Mouse (Mus musculus) cortical plate, adult 2 months (tissue): ENCODE measurements around the gene Stox2. TPM values are rescaled to one million over a fixed set of nuclear protein-coding genes. Genes with fewer than 3 reads are reported as not detected.

ENCODE experiments used
- H3K27ac ChIP-seq: fragments of 200-500 bp; 2 replicates; pipeline ENCODE4 v1.5.1; 2012; ENCODE audit warnings: low read length, control low read depth, inconsistent platforms; ENCODE audit not compliant: insufficient read depth
- H3K4me1 ChIP-seq: fragments of 200-500 bp; 2 replicates; pipeline ENCODE4 v1.6.1; 2011; ENCODE audit warnings: low read length; ENCODE audit not compliant: control insufficient read depth, insufficient read depth
- H3K4me3 ChIP-seq: fragments of 200-500 bp; 2 replicates; pipeline ENCODE4 v1.5.1; 2011; ENCODE audit warnings: mild to moderate bottlenecking, low read length, control low read depth; ENCODE audit not compliant: insufficient read depth
- CTCF ChIP-seq: fragments of 200-500 bp; IDR thresholded peaks from 2 replicates; pipeline ENCODE4 v1.5.1; 2011; ENCODE audit warnings: mild to moderate bottlenecking, control low read depth, low read length; ENCODE audit not compliant: insufficient read depth; ENCODE audit errors: extremely low read depth
- POLR2A ChIP-seq: fragments of 200-500 bp; IDR thresholded peaks from 2 replicates; pipeline ENCODE4 v1.6.1; 2011; ENCODE audit warnings: mild to moderate bottlenecking, low read length, control low read depth; ENCODE audit not compliant: insufficient read depth; ENCODE audit errors: extremely low read depth
- polyA plus RNA-seq: library from polyadenylated mRNA; depleted of rRNA; stranded (reverse); fragments of >200 nt; gene quantifications from 2 replicates; pipeline ENCODE4 v1.2.3, GENCODE M21; 2012

Stox2 gene
- polyA plus RNA-seq, 1 experiment, result 21.5 TPM

DNA sequence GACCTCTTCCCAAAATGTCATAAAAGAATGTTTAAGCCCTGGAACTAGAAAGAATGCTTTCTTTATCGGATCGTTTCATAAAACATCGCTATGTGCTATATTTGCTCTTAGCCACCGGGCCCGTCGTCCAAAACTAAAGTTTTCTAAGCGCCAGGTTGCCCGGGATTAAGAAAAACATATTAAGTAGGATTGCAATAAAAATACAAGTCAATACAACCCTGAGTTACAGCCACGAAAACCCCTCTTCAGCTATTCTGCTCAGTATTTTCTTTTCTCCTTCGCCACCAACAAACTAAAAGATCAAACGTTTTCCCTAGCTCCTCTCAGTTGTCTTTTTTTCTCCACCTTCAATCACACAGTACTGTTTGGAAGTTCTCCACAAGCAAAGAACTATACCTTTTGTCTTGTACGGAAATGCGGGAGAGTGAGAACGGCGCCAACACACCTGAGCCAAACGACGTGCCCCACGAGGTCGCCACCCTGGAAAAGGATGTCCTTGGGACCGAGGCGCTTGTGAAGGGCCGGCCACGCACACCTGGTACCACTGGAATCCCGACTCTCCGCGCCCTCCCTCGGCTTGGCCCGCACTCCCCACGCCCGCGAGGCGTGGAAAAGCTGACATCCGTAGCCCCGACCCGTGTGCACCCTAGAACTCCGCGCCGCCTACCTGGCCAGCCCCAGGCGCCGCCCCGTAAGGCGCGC, 34.0 kb downstream of the Stox2 start:
- peak overlapping the region; percentile 45 for H3K4me3 ChIP-seq
- H3K27ac ChIP-seq, result no peak overlapping the region
- H3K4me1 ChIP-seq, result no peaks in the 10 kb centered on the region; the same call in 1 of the 2 replicates
- TF ChIP-seq POLR2A, result no peak
- no peak for TF ChIP-seq CTCF

GRCm38 (mm10) chr8:47411321-47411720, 34.8 kb downstream of the Stox2 start:
- Histone ChIP-seq H3K4me3 (peak overlapping the region; percentile 15), H3K27ac (no peak overlapping the region), H3K4me1 (no peaks in the 10 kb centered on the region; the same call in 1 of the 2 replicates)
- TF ChIP-seq CTCF, result no peak
- TF ChIP-seq POLR2A, result no peak

GRCm38 (mm10) chr8:47409061-47409460, 37.1 kb downstream of the Stox2 start:
- no peak overlapping the region for H3K27ac ChIP-seq
- H3K4me3 ChIP-seq, result no peak overlapping the region
- no peak for TF ChIP-seq CTCF
- TF ChIP-seq POLR2A, result no peak
- H3K4me1 ChIP-seq, result no peaks in the 10 kb centered on the region; the same call in 1 of the 2 replicates

GRCm38 (mm10) chr8:47404852-47405251, 41.3 kb downstream of the Stox2 start:
- TF ChIP-seq POLR2A (no peak), CTCF (no peak)
- no peaks in the 10 kb centered on the region for H3K4me1 ChIP-seq
- no peak overlapping the region for H3K4me3 ChIP-seq
- H3K27ac ChIP-seq, result no peak overlapping the region

DNA sequence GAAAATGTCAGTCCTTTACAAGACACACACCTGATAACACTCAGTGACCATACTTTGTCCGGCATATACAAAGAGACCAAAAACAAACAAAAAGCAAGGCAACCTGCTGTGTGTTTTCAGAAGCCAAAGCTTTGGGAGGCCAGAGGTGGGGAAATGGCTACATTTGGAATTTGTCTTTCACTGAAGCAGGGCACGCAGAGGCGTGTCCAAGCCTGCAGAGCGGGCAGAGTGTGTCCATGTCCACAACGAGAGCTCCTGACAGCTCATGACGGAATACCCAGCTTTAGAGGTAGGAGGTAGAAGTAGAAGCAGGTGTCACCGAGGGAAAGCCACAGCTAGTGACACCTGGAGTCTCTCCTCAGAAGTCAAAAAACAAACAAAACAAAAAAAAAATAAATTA, 53.2 kb downstream of the Stox2 start:
- H3K27ac ChIP-seq, result no peak overlapping the region
- no peaks in the 10 kb centered on the region for H3K4me1 ChIP-seq
- no peak overlapping the region for H3K4me3 ChIP-seq
- no peak for TF ChIP-seq POLR2A
- TF ChIP-seq CTCF, result no peak

GRCm38 (mm10) chr8:47392290-47392689, 53.9 kb downstream of the Stox2 start:
- Histone ChIP-seq H3K4me1 (no peaks in the 10 kb centered on the region), H3K4me3 (no peak overlapping the region), H3K27ac (no peak overlapping the region)
- TF ChIP-seq CTCF, result no peak
- no peak for TF ChIP-seq POLR2A

- H3K4me3 ChIP-seq, result no peak overlapping the region
- no peaks in the 10 kb centered on the region; the same call in 1 of the 2 replicates for H3K4me1 ChIP-seq
- TF ChIP-seq POLR2A (no peak), CTCF (no peak)
- H3K27ac ChIP-seq, result no peak overlapping the region
These were observed 54.3 kb downstream of the Stox2 start for GRCm38 (mm10) chr8:47391844-47392243.

GRCm38 (mm10) chr8:47389430-47389829, 56.7 kb downstream of the Stox2 start:
- no peak for TF ChIP-seq CTCF
- TF ChIP-seq POLR2A, result no peak
- no peaks in the 10 kb centered on the region; the same call in 1 of the 2 replicates for H3K4me1 ChIP-seq
- no peak overlapping the region for H3K4me3 ChIP-seq
- H3K27ac ChIP-seq, result no peak overlapping the region

- no peaks in the 10 kb centered on the region; the same call in 1 of the 2 replicates for H3K4me1 ChIP-seq
- TF ChIP-seq POLR2A, result no peak
- TF ChIP-seq CTCF, result no peak
- no peak overlapping the region for H3K4me3 ChIP-seq
- H3K27ac ChIP-seq, result no peak overlapping the region
These were observed 58.0 kb downstream of the Stox2 start for GRCm38 (mm10) chr8:47388171-47388570.

GRCm38 (mm10) chr8:47385810-47386209, 60.4 kb downstream of the Stox2 start:
- H3K4me3 ChIP-seq, result no peak overlapping the region
- H3K27ac ChIP-seq, result no peak overlapping the region
- no peaks in the 10 kb centered on the region; the same call in 1 of the 2 replicates for H3K4me1 ChIP-seq
- TF ChIP-seq CTCF, result peak; percentile 22; the same call in 1 of the 2 replicates
- TF ChIP-seq POLR2A, result no peak

DNA sequence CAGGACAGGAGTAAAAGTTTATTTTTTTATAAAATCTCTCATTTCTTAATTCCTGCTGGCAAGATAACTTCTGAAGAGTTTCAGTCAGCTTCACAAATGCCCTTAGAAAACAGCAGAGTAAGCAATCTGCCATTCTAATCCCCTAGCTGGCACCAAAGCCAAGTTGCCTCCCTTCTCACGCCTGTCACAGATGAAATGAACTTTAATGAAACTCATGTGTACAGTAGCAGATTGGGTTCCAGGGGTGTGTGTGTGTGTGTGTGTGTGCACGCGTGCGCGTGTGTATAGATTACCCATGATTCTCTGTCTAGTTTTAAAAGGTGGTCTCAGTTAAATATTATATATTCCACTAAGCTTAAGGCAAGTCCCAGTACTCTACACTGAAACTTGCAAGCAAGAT, 62.0 kb downstream of the Stox2 start:
- no peak overlapping the region for H3K4me3 ChIP-seq
- TF ChIP-seq CTCF, result no peak
- no peak for TF ChIP-seq POLR2A
- H3K4me1 ChIP-seq, result no peaks in the 10 kb centered on the region; the same call in 1 of the 2 replicates
- no peak overlapping the region for H3K27ac ChIP-seq

DNA sequence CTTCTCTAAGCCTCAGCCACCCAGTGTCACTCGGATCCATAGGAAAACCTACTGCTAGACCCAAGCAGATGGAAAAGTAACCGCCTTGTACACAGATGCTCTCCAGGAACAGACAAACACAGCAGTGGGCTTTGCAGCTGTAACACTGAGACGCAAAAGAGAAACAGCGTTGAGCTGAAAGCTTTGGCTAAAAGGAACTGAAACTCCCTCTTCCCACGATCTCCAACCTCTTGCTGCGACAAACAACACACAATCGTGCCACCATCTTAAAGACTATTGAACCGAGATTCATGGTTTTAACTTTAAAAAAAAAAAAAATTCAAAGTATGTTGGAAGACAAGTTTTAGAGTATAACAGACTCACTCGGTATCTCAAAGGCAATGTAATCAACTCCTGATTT, 62.5 kb downstream of the Stox2 start:
- no peak for TF ChIP-seq POLR2A
- no peak for TF ChIP-seq CTCF
- Histone ChIP-seq H3K4me1 (no peaks in the 10 kb centered on the region; the same call in 1 of the 2 replicates), H3K4me3 (no peak overlapping the region), H3K27ac (no peak overlapping the region)
